Mouse (Mus musculus): Measurements from ENCODE around the gene Mettl13.

DNA sequence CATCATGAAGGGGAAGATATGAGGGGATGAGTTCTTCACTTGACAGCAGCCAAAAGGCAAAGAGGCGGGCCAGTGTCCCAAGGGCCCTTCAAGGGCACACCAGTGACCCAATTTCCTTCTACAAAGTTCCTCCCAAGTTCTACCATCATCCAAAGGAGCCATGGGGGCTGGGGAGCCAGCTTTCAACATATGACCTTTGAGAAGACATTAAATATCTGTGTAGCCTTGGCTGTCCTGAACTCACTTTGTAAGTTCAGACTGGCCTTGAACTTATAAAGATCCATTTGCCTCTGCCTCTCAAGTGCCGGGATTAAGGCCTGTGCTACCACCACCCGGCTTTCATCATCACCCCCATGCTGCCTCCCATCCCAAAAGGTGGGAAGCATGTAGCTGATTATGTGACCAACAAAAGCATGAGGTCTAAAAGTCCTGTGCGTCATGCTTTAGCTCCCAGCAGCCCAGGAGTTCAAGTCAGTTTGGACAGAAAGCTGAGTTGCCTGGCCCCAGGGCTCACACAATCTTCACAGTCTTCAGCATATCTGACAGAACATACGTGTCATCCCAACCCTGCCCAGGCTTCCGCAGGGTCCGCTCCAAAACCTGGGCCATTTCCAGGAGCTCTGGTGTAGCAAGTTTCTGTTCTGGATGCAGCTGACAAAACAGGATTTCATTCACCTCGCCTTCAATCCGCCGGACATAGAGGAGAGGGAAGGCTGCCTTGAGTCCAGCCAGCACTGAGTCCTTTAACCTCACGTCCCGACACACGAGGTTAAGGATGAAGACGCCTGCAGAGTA lies 14.4 kb downstream of the Mettl13 start:
- TF ChIP-seq POLR2A (IDR thresholded peaks at IDR 0.05; ENCODE audit: insufficient read depth, low read depth, low read length) (no peak), CTCF (IDR thresholded peaks at IDR 0.05; ENCODE audit: insufficient read depth, low read depth, low read length) (no peak)
